ENCODE assay signal across 18 mouse cellular contexts in the genomic region with DNA sequence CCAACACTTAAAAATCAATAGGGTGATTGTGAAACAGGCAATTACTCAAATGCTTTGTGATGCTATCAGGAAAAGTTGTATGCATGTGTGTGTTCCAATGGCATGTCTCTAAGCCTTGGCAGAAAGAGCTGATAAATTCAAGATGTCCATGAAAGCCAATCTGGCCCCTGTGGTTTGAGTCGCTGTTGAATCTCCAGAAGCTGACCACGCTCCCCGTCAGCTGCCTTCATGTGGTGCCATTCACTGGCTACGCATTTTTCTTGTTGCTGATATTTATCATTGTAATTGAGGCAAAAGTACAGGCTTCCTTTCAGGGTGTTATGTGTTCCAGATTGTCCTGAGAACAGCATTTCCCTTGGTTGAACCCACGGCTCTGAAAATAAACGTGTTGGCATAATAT. TPM values are rescaled to one million over a fixed set of nuclear protein-coding genes. Genes with fewer than 3 reads are reported as not detected.
DNase-seq lines count a peak whose midpoint lies in the region; ATAC-seq and TF ChIP-seq lines count a peak whose summit lies in the region.
"Had no signal": no experiment of that assay in that cellular context is flagged by ENCODE, and none has a peak within 500 bp of the region (broad histone marks: within the 10 kb centered on the region; RNA-seq: fewer than 3 reads in every experiment).

No protein-coding gene starts in this region.

- ATAC-seq in embryonic facial prominence, embryonic 11.5 days (replicated peaks; ENCODE audit: insufficient number of reproducible peaks, low FRiP score, low TSS enrichment, low read depth): no peak
- ATAC-seq in embryonic facial prominence, embryonic 14.5 days (ENCODE audit: low read depth): peak; percentile 30; the same call in 1 of the 2 replicates
- ATAC-seq: forebrain, embryonic 14.5 days; hindbrain, postnatal 0 days had no signal

- H3K4me1 ChIP-seq in embryonic facial prominence, embryonic 11.5 days (ENCODE audit: control insufficient read depth, insufficient read depth, low read length): no peaks in the 10 kb centered on the region
- no peaks in the 10 kb centered on the region for H3K4me1 ChIP-seq in embryonic facial prominence, embryonic 10.5 days
- H3K4me1 ChIP-seq in liver, adult 2 months (ENCODE audit: control insufficient read depth, insufficient read depth, low read length): peaks cover 7% of the 10 kb centered on the region
- H3K4me1 ChIP-seq in embryonic facial prominence, embryonic 14.5 days (ENCODE audit: control insufficient read depth, insufficient read depth, low read length): no peaks in the 10 kb centered on the region
- peaks cover 14% of the 10 kb centered on the region for H3K4me1 ChIP-seq in olfactory bulb, adult 2 months (ENCODE audit: control insufficient read depth, insufficient read depth, low read length)
- H3K4me1 ChIP-seq: heart, embryonic 13.5 days had no signal

- no peaks in the 10 kb centered on the region; the same call in 1 of the 2 replicates for H3K79me2 ChIP-seq in liver, adult 2 months (ENCODE audit: control insufficient read depth, insufficient read depth, low read length)

- H3K27ac ChIP-seq in embryonic facial prominence, embryonic 11.5 days (replicated peaks; ENCODE audit: low read depth, low read length): no peak overlapping the region
- no peak overlapping the region for H3K27ac ChIP-seq in embryonic facial prominence, embryonic 10.5 days (replicated peaks)
- H3K27ac ChIP-seq in liver, adult 2 months (replicated peaks; ENCODE audit: insufficient read depth, low read depth, low read length): no peak overlapping the region
- no peak overlapping the region for H3K27ac ChIP-seq in embryonic facial prominence, embryonic 14.5 days (replicated peaks; ENCODE audit: low read depth, low read length)
- peak overlapping the region; percentile 20; the same call in 1 of the 2 replicates for H3K27ac ChIP-seq in olfactory bulb, adult 2 months (ENCODE audit: insufficient read depth, low read depth, low read length)
- H3K27ac ChIP-seq: heart, embryonic 13.5 days; hindbrain, postnatal 0 days had no signal

- H3K9me3 ChIP-seq in embryonic facial prominence, embryonic 11.5 days (replicated peaks; ENCODE audit: control insufficient read depth, low read length): no peaks in the 10 kb centered on the region
- H3K9me3 ChIP-seq in embryonic facial prominence, embryonic 10.5 days: no peaks in the 10 kb centered on the region
- H3K9me3 ChIP-seq in embryonic facial prominence, embryonic 14.5 days (ENCODE audit: control insufficient read depth, low read length): no peaks in the 10 kb centered on the region
- H3K9me3 ChIP-seq: heart, embryonic 13.5 days had no signal

- no peak for TF ChIP-seq POLR2A in liver, adult 2 months (IDR thresholded peaks at IDR 0.05; ENCODE audit: extremely low read depth, insufficient read depth, low read length)
- TF ChIP-seq POLR2A in olfactory bulb, adult 2 months (IDR thresholded peaks at IDR 0.05; ENCODE audit: insufficient read depth, low read depth, low read length): no peak

- H3K4me2 ChIP-seq in embryonic facial prominence, embryonic 11.5 days (ENCODE audit: low read depth, low read length): no peak overlapping the region
- no peak overlapping the region for H3K4me2 ChIP-seq in embryonic facial prominence, embryonic 14.5 days (ENCODE audit: low read depth, low read length)
- H3K4me2 ChIP-seq: heart, embryonic 13.5 days had no signal

- no peak overlapping the region for H3K4me3 ChIP-seq in embryonic facial prominence, embryonic 11.5 days (ENCODE audit: low read depth, low read length)
- no peak overlapping the region for H3K4me3 ChIP-seq in embryonic facial prominence, embryonic 10.5 days
- no peak overlapping the region for H3K4me3 ChIP-seq in liver, adult 2 months (ENCODE audit: insufficient read depth, low read depth, low read length)
- H3K4me3 ChIP-seq in embryonic facial prominence, embryonic 14.5 days (ENCODE audit: low read depth, low read length): no peak overlapping the region
- no peak overlapping the region for H3K4me3 ChIP-seq in olfactory bulb, adult 2 months (ENCODE audit: insufficient read depth, low read depth, low read length)
- H3K4me3 ChIP-seq: heart, embryonic 13.5 days had no signal

- no peaks in the 10 kb centered on the region for H3K27me3 ChIP-seq in embryonic facial prominence, embryonic 11.5 days (ENCODE audit: control insufficient read depth, insufficient read depth, low read length)
- H3K27me3 ChIP-seq in embryonic facial prominence, embryonic 10.5 days (replicated peaks; ENCODE audit: low read depth, poor library complexity, severe bottlenecking): no peaks in the 10 kb centered on the region
- H3K27me3 ChIP-seq in liver, adult 2 months (ENCODE audit: control insufficient read depth, insufficient read depth, low read length): no peaks in the 10 kb centered on the region
- H3K27me3 ChIP-seq in embryonic facial prominence, embryonic 14.5 days (replicated peaks; ENCODE audit: control insufficient read depth, insufficient read depth, low read length): no peaks in the 10 kb centered on the region
- H3K27me3 ChIP-seq: heart, embryonic 13.5 days had no signal

- peaks cover 18% of the 10 kb centered on the region for H3K36me3 ChIP-seq in embryonic facial prominence, embryonic 11.5 days (replicated peaks; ENCODE audit: control insufficient read depth, insufficient read depth, low read depth, low read length)
- peaks cover 99% of the 10 kb centered on the region for H3K36me3 ChIP-seq in embryonic facial prominence, embryonic 10.5 days (replicated peaks)
- H3K36me3 ChIP-seq in liver, adult 2 months (ENCODE audit: control insufficient read depth, insufficient read depth, low read length): peaks cover 52% of the 10 kb centered on the region
- H3K36me3 ChIP-seq in embryonic facial prominence, embryonic 14.5 days (ENCODE audit: control insufficient read depth, insufficient read depth, low read length): peaks cover 97% of the 10 kb centered on the region

- no peak for TF ChIP-seq CTCF in liver, adult 2 months (IDR thresholded peaks at IDR 0.05; ENCODE audit: low read depth, low read length)
- TF ChIP-seq CTCF in olfactory bulb, adult 2 months (IDR thresholded peaks at IDR 0.05; ENCODE audit: insufficient read depth, low read depth, low read length): no peak

- DNase-seq in embryonic facial prominence, embryonic 11.5 days (ENCODE audit: low spot score): peak; percentile 50
- no peak for DNase-seq in embryonic facial prominence, embryonic 10.5 days (ENCODE audit: low spot score)
- DNase-seq in liver, adult 2 months (ENCODE audit: extremely low read depth, low read depth, low spot score): peak; percentile 35
- DNase-seq in liver: no peak
- DNase-seq in embryonic facial prominence, embryonic 14.5 days (ENCODE audit: low spot score): peak; percentile 76
- DNase-seq in kidney, postnatal 4 days: no peak
- no peak for DNase-seq in gastrocnemius, postnatal 10 days
- DNase-seq: adrenal gland, postnatal 10 days; cerebellum, adult 11-12 months; cerebellum, adult 9-10 months; cerebellum, postnatal 25 days; gastrocnemius, postnatal 14 days; heart, postnatal 36 days; kidney, adult 11 months had no signal

- no peak overlapping the region for H3K9ac ChIP-seq in embryonic facial prominence, embryonic 11.5 days (replicated peaks; ENCODE audit: low read length)
- H3K9ac ChIP-seq in liver, adult 2 months (ENCODE audit: low read depth, low read length): no peak overlapping the region
- H3K9ac ChIP-seq in embryonic facial prominence, embryonic 14.5 days (ENCODE audit: low read depth, low read length): no peak overlapping the region
- H3K9ac ChIP-seq: heart, embryonic 13.5 days had no signal

- WGBS in embryonic facial prominence, embryonic 11.5 days: 74% methylated on average over 6 of the region's 6 CpGs
- 86% methylated on average over 6 of the region's 6 CpGs for WGBS in embryonic facial prominence, embryonic 10.5 days
- 72% methylated on average over 6 of the region's 6 CpGs for WGBS in liver, adult 2 months
- 51% methylated on average over 6 of the region's 6 CpGs for WGBS in embryonic facial prominence, embryonic 14.5 days
- WGBS in olfactory bulb, adult 2 months: 47% methylated on average over 6 of the region's 6 CpGs

RNA-seq across cellular contexts. Expression of a gene that starts 16.9 kb away (rescaled TPM):
- 5.7 and 6.9 TPM in 2 replicates for polyA plus RNA-seq in embryonic facial prominence, embryonic 11.5 days (2014; fragmentation: Nextera tagmentation; extraction: Ambion mirVana)
- 3.8 and 6.9 TPM in 2 replicates for polyA plus RNA-seq in embryonic facial prominence, embryonic 10.5 days (2016; fragmentation: Nextera tagmentation; extraction: Ambion mirVana)
- total RNA-seq in liver, adult 2 months (2014; rRNA removed): 2.9 and 5.2 TPM in 2 replicates
- 5.8 and 11.5 TPM in 2 replicates for polyA plus RNA-seq in liver, adult 2 months (2012; rRNA removed)
- 17.1 and 18.4 TPM in 2 replicates for polyA plus RNA-seq in embryonic facial prominence, embryonic 14.5 days (2014; fragmentation: Nextera tagmentation; extraction: Ambion mirVana)
- not detected in 2 replicates for polyA plus RNA-seq in olfactory bulb, adult 2 months (2012; ENCODE audit: insufficient read depth, insufficient read length, low replicate concordance, missing spikeins)
- 1 to 10 TPM; 5.3 to 5.6 TPM for total RNA-seq in gastrocnemius, postnatal 10 days (2021)

RNA-seq across cellular contexts. Expression of a gene that starts 54.1 kb away (rescaled TPM):
- 76.7 and 84.0 TPM in 2 replicates for polyA plus RNA-seq in embryonic facial prominence, embryonic 11.5 days (2014; fragmentation: Nextera tagmentation; extraction: Ambion mirVana)
- polyA plus RNA-seq in embryonic facial prominence, embryonic 10.5 days (2016; fragmentation: Nextera tagmentation; extraction: Ambion mirVana): 79.1 and 81.7 TPM in 2 replicates
- total RNA-seq in liver, adult 2 months (2014; rRNA removed): 19.6 and 24.7 TPM in 2 replicates
- polyA plus RNA-seq in liver, adult 2 months (2012; rRNA removed): 15.1 and 21.8 TPM in 2 replicates
- 59.8 and 61.2 TPM in 2 replicates for polyA plus RNA-seq in embryonic facial prominence, embryonic 14.5 days (2014; fragmentation: Nextera tagmentation; extraction: Ambion mirVana)
- 198 TPM in 1 of 2 replicates, not detected in the other for polyA plus RNA-seq in olfactory bulb, adult 2 months (2012; ENCODE audit: insufficient read depth, insufficient read length, low replicate concordance, missing spikeins)
- total RNA-seq in gastrocnemius, postnatal 10 days (2021): 10 to 100 TPM; 26.4 to 44.1 TPM

Comparison
In these comparisons a context has a peak if more than half of its experiments do, and no peak if none do; other contexts are left out.
1. DNase-seq: peak in embryonic facial prominence, embryonic 11.5 days (single experiment), liver, adult 2 months (single experiment) and embryonic facial prominence, embryonic 14.5 days (single experiment); none in embryonic facial prominence, embryonic 10.5 days (single experiment), liver (single experiment), kidney, postnatal 4 days (0 of 2) and gastrocnemius, postnatal 10 days (single experiment).